Mouse (Mus musculus) C2C12 (cell line): ENCODE data around the gene Palmd.

ENCODE experiments used
- CTCF ChIP-seq: IDR thresholded peaks from one replicate; pipeline ENCODE4 v1.5.1; 2011; ENCODE audit not compliant: control insufficient read depth, insufficient read depth, insufficient read length
- USF1 ChIP-seq: IDR thresholded peaks from one replicate; pipeline ENCODE4 v1.6.1; 2011; ENCODE audit warnings: low read depth, mild to moderate bottlenecking, control low read depth, moderate library complexity

DNA sequence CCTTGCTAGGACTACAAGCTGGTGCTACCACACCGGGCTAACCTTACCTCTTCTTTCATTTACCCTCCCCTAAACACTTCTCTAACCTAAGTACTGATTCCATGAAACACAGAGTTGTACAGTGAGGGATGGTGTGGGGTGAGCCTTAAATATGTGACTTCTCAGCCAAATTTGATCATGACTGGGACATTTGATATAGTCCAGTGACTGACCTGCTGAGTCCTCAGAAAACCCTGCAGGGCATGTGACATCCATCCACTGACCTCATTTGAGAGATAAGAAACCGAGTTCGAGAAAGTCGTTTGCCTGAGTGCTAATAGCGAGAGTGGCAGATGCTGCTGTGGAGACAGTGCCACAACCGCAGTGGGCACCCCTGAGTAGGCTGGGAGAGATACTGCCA, 54.4 kb downstream of the Palmd start:
- TF ChIP-seq USF1 (no peak), CTCF (no peak)
